Comparison of ENCODE assay signal across 7 mouse cellular contexts in the genomic region with DNA sequence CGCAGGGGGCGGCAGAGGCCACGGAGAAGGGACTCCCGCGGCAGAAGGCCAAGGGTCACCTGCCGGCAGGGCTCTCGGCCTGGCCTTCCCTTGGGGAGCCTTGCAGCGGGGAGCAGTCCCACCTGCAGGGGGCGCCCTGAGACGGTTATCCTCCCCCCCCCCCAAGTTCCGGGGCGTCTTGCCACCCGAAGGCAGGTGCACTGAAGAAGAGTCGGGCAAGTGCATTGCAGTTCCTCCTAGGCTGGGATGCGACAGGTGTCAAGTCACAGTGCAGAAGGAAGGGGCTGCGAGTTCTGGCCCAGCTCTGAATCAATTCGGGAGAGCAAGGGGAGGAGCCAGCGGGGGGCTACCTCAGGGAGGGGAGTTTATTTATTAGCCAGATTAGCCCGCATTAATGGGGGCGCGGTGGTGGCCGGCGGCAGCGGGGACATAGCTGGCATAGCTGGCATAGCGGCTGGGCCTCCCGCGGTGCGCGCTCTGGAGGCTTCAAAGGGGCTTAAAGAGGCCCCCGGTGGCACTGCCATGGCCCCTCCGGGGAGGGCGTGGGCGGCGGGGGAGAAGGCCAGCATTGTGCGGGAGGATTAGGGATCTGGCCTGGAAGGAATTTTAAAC.
DNase-seq lines count a peak whose midpoint lies in the region; ATAC-seq and TF ChIP-seq lines count a peak whose summit lies in the region.

No protein-coding gene starts in this region.

- no peaks in the 10 kb centered on the region; the same call in 1 of the 2 replicates for H3K27me3 ChIP-seq in thymus, adult 2 months (ENCODE audit: control insufficient read depth, insufficient read depth, low read length)
- H3K27me3 ChIP-seq in forebrain, embryonic 10.5 days (ENCODE audit: poor library complexity, severe bottlenecking): peaks cover 48% of the 10 kb centered on the region
- H3K27me3 ChIP-seq in lung, embryonic 16.5 days (ENCODE audit: control insufficient read depth, insufficient read depth, low read depth, low read length): peaks cover 4% of the 10 kb centered on the region; the same call in 1 of the 2 replicates

- peak; percentile 70; the same call in 1 of the 2 replicates for TF ChIP-seq CTCF in thymus, adult 2 months (IDR thresholded peaks at IDR 0.05; ENCODE audit: borderline replicate concordance, control insufficient read depth, extremely low read depth, insufficient read depth, low read length, poor library complexity)

- H3K4me3 ChIP-seq in thymus, adult 2 months (ENCODE audit: control insufficient read depth, insufficient read depth, low read length): no peak overlapping the region
- peak overlapping the region; percentile 40 for H3K4me3 ChIP-seq in forebrain, embryonic 10.5 days
- no peak overlapping the region; the same call in 1 of the 2 replicates for H3K4me3 ChIP-seq in lung, embryonic 16.5 days (ENCODE audit: low read length)

- H3K9ac ChIP-seq in lung, embryonic 16.5 days (ENCODE audit: low read length): no peak overlapping the region

- no peak for TF ChIP-seq POLR2A in thymus, adult 2 months (IDR thresholded peaks at IDR 0.05; ENCODE audit: control insufficient read depth, extremely low read depth, insufficient read depth, low read length, poor library complexity)

- DNase-seq in thymus, adult 2 months: peak; percentile 32
- DNase-seq in thymus, adult 18-20 months: no peak
- peak; percentile 60 for DNase-seq in forebrain, embryonic 10.5 days (ENCODE audit: extremely low spot score, low spot score)
- peak; percentile 72 for DNase-seq in kidney, adult 11 months
- peak; percentile 73 for DNase-seq in testis, postnatal 10 days (ENCODE audit: low spot score)
- DNase-seq in adrenal gland, adult (ENCODE audit: inconsistent age in 2 of 2, low spot score in 1 of 2): no peak

- no peaks in the 10 kb centered on the region for H3K36me3 ChIP-seq in thymus, adult 2 months (ENCODE audit: control insufficient read depth, insufficient read depth, low read length)
- no peaks in the 10 kb centered on the region for H3K36me3 ChIP-seq in forebrain, embryonic 10.5 days (replicated peaks)
- no peaks in the 10 kb centered on the region for H3K36me3 ChIP-seq in lung, embryonic 16.5 days (ENCODE audit: control insufficient read depth, insufficient read depth, low read length)

- H3K9me3 ChIP-seq in forebrain, embryonic 10.5 days: peaks cover 3% of the 10 kb centered on the region; the same call in 1 of the 2 replicates
- no peaks in the 10 kb centered on the region for H3K9me3 ChIP-seq in lung, embryonic 16.5 days (ENCODE audit: control insufficient read depth, low read length)

- 0 out of 2 replicates have a peak, but pooled peaks cover 3% of the 10 kb centered on the region for H3K4me1 ChIP-seq in thymus, adult 2 months (replicated peaks; ENCODE audit: control insufficient read depth, insufficient read depth, low read length)
- peaks cover 46% of the 10 kb centered on the region for H3K4me1 ChIP-seq in forebrain, embryonic 10.5 days
- H3K4me1 ChIP-seq in lung, embryonic 16.5 days (replicated peaks; ENCODE audit: control insufficient read depth, insufficient read depth, low read length): peaks cover 27% of the 10 kb centered on the region

- H3K4me2 ChIP-seq in lung, embryonic 16.5 days (ENCODE audit: low read depth, low read length): peak overlapping the region; percentile 19; the same call in 1 of the 2 replicates

- ATAC-seq in lung, embryonic 16.5 days (ENCODE audit: low read depth): peak; percentile 11; the same call in 1 of the 2 replicates

- 46% methylated on average over 35 of the region's 35 CpGs for WGBS in thymus, adult 2 months
- 1% methylated on average over 34 of the region's 35 CpGs for WGBS in forebrain, embryonic 10.5 days
- 7% methylated on average over 34 of the region's 35 CpGs for WGBS in lung, embryonic 16.5 days

- H3K27ac ChIP-seq in thymus, adult 2 months (ENCODE audit: control insufficient read depth, insufficient read depth, low read length): no peak overlapping the region
- H3K27ac ChIP-seq in forebrain, embryonic 10.5 days: peak overlapping the region; percentile 78
- H3K27ac ChIP-seq in lung, embryonic 16.5 days (ENCODE audit: low read length): no peak overlapping the region

Comparison
In these comparisons a context has a peak if more than half of its experiments do, and no peak if none do; other contexts are left out.
1. DNase-seq: peak in thymus, adult 2 months (single experiment), forebrain, embryonic 10.5 days (single experiment), kidney, adult 11 months (single experiment) and testis, postnatal 10 days (single experiment); none in thymus, adult 18-20 months (0 of 2) and adrenal gland, adult (0 of 2).